Mouse (Mus musculus) G1E-ER4 (cell line): ENCODE data around the gene Col6a1. TPM values are rescaled to one million over a fixed set of nuclear protein-coding genes. Genes with fewer than 3 reads are reported as not detected.

Experiments used
- GATA1 ChIP-seq: IDR thresholded peaks from one replicate; pipeline ENCODE4 v1.8.0; 2012; ENCODE audit warnings: low read length, inconsistent platforms
- polyA plus RNA-seq: library from polyadenylated mRNA; stranded (reverse); fragments of >175 nt; gene quantifications from 2 replicates; pipeline ENCODE4 v1.2.3, GENCODE M21; 2012

The Col6a1 gene
- polyA plus RNA-seq, 1 experiment, result not detected

DNA sequence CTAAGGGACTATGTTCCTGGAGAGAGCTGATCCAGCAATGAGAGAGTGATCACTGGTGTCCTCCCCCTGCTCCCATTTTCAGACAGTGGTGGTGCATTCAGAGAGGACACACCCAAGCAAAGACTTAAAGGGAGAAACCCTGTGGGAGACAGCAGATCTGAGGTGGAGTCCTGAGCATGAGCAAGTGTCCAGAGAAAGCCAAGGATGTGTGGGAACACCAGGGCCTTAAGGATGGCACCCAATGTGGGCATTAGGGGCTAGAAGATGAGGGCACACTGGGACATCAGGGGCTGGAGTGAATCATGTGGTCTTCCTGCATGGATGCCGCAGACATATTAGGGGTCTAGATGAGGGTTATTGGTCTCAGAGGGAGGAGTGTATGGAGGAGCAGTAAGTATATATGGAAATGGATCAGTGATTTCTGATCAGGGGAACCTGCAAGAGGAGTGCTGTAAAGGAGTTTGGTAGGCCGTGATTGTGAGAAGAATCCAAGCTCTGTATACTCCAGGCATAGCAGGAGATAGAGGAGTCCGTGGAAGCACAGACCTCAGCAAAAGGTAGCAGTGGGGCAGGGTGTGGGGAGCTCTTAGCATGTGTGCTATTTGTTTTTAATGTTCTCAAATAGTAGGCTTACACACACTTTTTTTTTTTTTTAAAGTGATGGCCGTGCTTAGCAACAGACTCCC lies 57.6 kb downstream of the Col6a1 start:
- TF ChIP-seq GATA1, result no peak

DNA sequence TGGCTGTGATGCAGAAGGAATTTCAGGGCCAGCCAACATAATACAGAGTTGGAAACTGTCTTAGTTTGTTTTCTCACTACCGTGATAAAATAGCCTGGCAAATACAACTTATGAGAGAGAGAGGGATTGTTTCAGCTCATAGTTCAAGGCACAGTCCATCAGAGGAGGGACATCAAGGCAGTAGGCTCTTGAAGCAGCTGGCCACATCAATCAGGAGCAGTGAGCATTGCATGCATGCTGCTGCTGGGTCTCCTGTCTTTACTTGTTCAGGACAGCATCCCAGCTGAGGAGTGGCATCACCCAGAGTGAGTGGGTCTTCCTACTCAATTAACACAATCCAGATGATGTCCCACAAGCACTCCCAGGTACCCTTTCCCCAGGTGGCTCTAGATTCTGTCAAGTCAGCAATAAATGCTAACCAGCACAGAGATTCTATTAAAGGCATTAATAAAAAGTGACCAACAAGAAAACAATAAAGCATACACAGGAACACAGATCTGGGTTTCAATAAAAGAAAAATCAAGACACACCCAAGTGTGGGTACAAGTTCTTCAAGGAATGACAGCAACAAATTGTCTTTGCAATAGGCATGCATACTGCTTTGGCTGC lies 58.7 kb downstream of the Col6a1 start:
- TF ChIP-seq GATA1, result no peak

DNA sequence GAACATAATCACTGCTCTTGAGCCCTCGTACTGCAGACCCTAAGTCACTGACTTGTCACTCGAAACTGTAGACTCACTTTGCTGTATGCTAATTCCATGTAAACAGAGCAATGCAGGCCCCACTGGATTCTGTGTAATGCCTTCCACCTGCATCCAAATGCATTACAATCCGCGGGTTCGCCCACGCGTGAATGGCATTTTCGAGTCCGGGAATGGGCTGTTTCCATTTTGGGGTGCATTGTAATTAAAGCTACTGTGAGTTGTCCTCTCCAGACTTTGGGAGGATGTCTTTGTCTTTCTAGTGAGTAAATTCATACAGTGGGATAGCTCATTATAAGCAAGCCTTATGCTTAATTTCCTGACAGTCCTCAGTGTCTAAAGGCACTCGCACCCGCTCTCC lies 60.4 kb downstream of the Col6a1 start:
- no peak for TF ChIP-seq GATA1

DNA sequence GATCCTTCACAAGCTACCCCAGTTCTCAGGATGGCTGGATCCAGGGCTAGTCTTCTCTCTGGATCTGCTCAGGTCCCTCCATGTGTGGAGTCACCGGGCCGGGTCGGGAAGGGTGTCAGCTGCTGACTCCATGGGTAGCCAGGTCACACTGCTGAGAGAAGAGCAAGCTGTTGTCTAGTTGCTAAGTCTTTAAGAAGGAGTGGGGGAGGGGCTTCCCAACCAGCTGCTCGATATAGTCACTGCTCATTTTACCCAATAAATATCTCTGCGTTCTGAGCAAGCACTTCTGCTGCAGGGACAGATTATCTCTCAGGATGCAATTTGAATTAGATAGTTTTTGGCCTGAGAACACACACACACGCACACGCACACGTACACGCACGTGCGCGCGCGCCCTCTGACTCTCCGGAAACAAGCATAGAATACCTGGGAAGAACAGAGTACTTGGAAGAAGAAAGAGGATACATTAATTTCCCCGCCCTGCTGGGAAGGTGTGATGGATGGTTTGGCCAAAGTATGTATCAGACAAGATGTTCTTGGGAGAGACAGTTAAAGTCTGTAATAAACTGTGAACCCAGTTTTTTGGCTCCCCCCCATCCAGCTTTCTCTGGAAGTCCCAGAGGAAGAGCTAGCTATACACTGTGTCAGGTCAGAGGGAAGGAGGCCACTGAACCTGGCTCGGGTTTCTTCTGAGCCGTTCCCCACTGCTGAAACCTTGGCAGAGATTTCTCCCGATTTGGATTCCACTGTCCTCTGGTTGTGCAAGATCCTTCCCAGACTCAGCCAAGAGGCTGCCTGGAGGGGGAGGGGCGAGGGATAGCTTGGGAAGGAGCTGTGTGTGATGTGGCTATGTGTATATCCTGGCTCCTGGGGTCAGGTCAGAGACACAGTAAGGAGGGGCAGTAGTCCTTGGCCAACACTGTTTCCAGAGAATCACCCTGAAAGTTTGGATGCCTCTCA lies 61.5 kb downstream of the Col6a1 start:
- no peak for TF ChIP-seq GATA1

Other genes starting within 250 kb of the Col6a1 start
- 31.5 and 41.9 TPM in 2 replicates for gene Lss, start 194.6 kb downstream of the Col6a1 start, polyA plus RNA-seq
- gene Spatc1l, start 163.9 kb downstream of the Col6a1 start, polyA plus RNA-seq, result not detected in 2 replicates
- not detected in 2 replicates for gene Ftcd, start 150.5 kb downstream of the Col6a1 start, polyA plus RNA-seq
- not detected in 2 replicates for gene Col6a2, start 102.5 kb downstream of the Col6a1 start, polyA plus RNA-seq
- gene Pcbp3, start 235.7 kb upstream of the Col6a1 start, polyA plus RNA-seq, result 0.31 and 0.42 TPM in 2 replicates